Mouse (Mus musculus) macrophage (primary cell): Measurements from ENCODE around the gene Asb12. TPM values are rescaled to one million over a fixed set of nuclear protein-coding genes. Genes with fewer than 3 reads are reported as not detected.
"Not testable (repeated sequence)": the region's sequence is repeated elsewhere in the genome, so short reads cannot be mapped to it uniquely, and the experiment has no call there.

ENCODE experiments used
- H3K27ac ChIP-seq: fragments of 350-480 bp; formaldehyde crosslinking; 2 replicates; pipeline ENCODE4 v1.9.0; 2021
- H3K36me3 ChIP-seq: fragments of 350-480 bp; formaldehyde crosslinking; 2 replicates; pipeline ENCODE4 v1.9.0; 2021; ENCODE audit errors: inconsistent target
- H3K4me3 ChIP-seq: fragments of 350-480 bp; formaldehyde crosslinking; 2 replicates; pipeline ENCODE4 v1.9.0; 2021; ENCODE audit errors: inconsistent target
- H3K79me2 ChIP-seq: fragments of 350-480 bp; formaldehyde crosslinking; 2 replicates; pipeline ENCODE4 v1.9.0; 2021; ENCODE audit errors: inconsistent target
- WGBS: methylation state at CpG from one replicate; pipeline ENCODE4 v1.1.7; 2026; ENCODE audit warnings: inconsistent platforms; ENCODE audit not compliant: missing documents; 5-methylcytosine and 5-hydroxymethylcytosine counted together
- polyA plus RNA-seq: library from polyadenylated mRNA; stranded (reverse); fragments of 250-400 nt; gene quantifications from 3 replicates; pipeline ENCODE4 v1.2.4, GENCODE M21; 2018; ENCODE audit warnings: inconsistent platforms
- total RNA-seq, 78 experiments: library from RNA; depleted of rRNA; stranded (reverse); fragments of 250-400 nt; gene quantifications; 1 replicate in 9 of 78; 2 replicates in 24 of 78; 3 replicates in 43 of 78; 4 replicates in 2 of 78; pipeline ENCODE4 v1.2.4; 2018; ENCODE audit warnings: inconsistent platforms in 56 of 78

Gene Asb12
- total RNA-seq (2018; cell fraction: chromatin; rRNA removed), result not detected
- not detected for total RNA-seq (2018; cell fraction: cytosol; rRNA removed)
- total RNA-seq (2018; cell fraction: nucleus; rRNA removed), result not detected
- not detected in 3 replicates for polyA plus RNA-seq

GRCm38 (mm10) chrX:95557887-95558286 is at the start of gene Asb12, which contains the start of gene Pfn5:
Asb12 (minus strand) TSS chrX:95557987.
Pfn5 (plus strand) TSS chrX:95558104.
- Histone ChIP-seq H3K4me3 (no peak within 1 kb of the TSS), H3K79me2 (no peaks in the 10 kb centered on the region), H3K36me3 (no peaks in the 10 kb centered on the region), H3K27ac (no peak within 1 kb of the TSS)
- 84% methylated on average over 2 of the region's 2 CpGs for WGBS

- Histone ChIP-seq H3K36me3 (no peaks in the 10 kb centered on the region), H3K4me3 (no peak overlapping the region), H3K79me2 (no peaks in the 10 kb centered on the region), H3K27ac (no peak overlapping the region)
- WGBS, result 91% methylated on average over 5 of the region's 5 CpGs
Observed at GRCm38 (mm10) chrX:95600609-95601008, 42.8 kb upstream of the Asb12 start.

DNA sequence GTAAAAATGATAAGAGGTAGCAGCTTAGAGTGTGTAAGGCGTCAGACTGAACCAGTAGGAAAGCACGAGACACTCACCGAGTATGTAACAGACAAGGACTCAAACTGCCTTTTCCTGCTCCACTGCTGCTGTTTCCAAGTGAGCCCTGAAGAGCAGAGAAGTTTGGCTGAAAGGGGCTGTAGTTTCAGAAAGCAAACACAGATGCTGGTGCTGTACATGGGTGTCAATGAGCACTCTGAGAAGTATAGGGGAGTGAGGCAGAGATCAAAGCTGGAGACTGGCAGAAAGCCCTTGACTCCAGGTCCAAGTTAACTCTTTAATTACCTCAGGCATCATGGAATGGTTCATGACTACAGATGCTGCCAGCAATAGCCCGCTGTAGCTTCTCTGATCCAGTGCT is 3.5 kb downstream of the Asb12 start:
- no peaks in the 10 kb centered on the region for H3K36me3 ChIP-seq
- no peak overlapping the region for H3K27ac ChIP-seq
- no peak overlapping the region for H3K4me3 ChIP-seq
- H3K79me2 ChIP-seq, result no peaks in the 10 kb centered on the region
- WGBS, result 94% methylated on average over 4 of the region's 4 CpGs

DNA sequence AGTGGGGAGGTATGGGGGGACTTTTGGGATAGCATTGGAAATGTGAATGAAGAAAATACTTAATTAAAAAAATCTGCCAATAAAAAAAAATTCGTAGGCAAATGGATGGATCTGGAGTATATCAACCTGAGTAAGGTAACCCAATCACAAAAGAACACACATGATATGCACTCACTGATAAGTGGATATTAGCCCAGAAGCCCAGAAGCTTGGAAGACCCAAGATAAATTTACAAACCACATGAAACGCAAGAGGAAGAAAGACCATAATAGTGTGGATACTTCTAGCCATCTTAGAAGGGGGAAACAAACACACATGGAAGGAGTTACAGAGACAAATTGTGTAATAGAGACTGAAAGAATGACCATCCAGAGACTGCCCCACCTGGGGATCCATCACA is 22.3 kb downstream of the Asb12 start:
- not testable (repeated sequence) for H3K4me3 ChIP-seq, H3K27ac ChIP-seq, H3K36me3 ChIP-seq, H3K79me2 ChIP-seq
- 100% methylated on average over 2 of the region's 2 CpGs for WGBS

DNA sequence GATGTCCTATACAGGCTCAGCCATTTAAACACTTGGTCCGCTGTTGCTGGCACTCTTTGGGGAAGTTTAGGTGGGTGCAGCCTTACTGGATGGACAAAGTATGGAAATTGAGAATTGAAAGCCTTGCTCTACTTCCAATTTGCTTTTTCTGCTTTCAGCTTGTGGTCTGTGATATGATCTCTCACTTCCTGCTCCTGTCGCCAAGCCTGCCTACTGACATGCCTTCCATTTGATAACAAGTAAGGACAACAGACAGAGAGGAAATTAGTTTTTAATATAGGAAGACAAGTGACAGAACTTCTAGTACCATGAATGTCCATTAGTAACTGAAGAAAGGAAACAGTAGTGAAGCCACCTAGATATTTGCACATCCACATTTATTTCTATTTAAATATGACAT is 32.6 kb downstream of the Asb12 start:
- Histone ChIP-seq H3K79me2 (no peaks in the 10 kb centered on the region), H3K36me3 (no peaks in the 10 kb centered on the region), H3K4me3 (no peak overlapping the region), H3K27ac (no peak overlapping the region)
- 28% methylated on average over 2 of the region's 2 CpGs for WGBS

DNA sequence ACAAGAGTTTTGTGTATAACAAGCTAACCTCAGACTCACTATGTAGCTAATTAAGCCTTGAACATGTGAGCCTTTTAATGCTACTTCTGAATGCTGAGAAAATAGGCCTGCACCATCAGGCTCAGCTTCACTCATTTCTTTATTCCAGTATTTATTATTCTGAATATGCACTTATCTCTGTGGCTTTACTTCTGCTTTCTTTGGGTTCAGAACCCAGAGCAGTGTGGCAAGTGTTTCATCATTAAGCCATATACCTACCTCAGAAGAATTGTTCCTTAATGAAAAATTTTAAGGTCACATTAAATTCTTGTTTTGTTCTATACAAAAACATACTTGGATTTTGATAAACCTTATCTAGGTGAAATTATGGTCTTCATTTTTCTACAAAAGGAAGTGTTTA is 33.9 kb downstream of the Asb12 start:
- Histone ChIP-seq H3K27ac (no peak overlapping the region), H3K36me3 (no peaks in the 10 kb centered on the region), H3K4me3 (no peak overlapping the region), H3K79me2 (no peaks in the 10 kb centered on the region)

DNA sequence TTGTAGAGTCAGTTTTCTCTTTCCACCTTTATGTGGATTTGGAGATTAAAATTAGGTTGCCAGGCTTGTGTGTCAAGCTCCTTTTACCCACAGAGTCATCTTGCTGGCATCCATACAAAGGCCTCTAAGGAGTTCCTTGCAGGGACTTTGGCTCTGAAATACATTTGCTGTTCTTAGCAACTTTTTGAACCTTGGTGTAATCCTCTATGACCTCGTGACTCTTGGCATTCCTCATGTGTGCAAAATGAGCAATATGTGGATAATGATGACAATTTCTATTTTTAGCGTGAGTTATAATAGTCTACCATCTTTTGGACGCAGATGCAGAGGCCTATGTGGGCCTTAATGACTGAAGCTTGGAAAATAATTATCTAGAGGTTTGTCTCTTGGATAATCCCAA is 100.6 kb downstream of the Asb12 start:
- H3K27ac ChIP-seq, result no peak overlapping the region
- H3K36me3 ChIP-seq, result no peaks in the 10 kb centered on the region
- H3K79me2 ChIP-seq, result no peaks in the 10 kb centered on the region
- WGBS, result 84% methylated on average over 3 of the region's 3 CpGs
- H3K4me3 ChIP-seq, result no peak overlapping the region

DNA sequence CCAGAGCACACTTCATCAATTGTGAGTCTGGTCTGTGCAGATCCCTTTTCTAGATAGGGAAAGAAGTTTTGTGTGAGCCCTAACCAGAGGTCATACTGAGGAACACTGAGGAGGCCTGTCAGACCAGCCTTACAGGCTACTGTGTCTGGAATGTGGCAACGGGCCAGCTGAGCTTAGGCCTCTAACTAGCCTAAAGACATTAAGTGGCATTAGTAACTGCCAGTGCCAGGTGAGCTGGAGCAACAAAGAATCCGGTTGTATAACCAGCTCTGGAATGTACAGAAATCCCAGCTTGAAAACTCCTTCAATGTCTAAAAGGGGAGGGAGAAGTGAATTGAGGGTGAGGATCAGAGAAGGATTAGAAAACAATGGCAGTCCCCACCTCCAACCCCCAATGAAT is 111.9 kb downstream of the Asb12 start:
- Histone ChIP-seq H3K4me3 (no peak overlapping the region), H3K27ac (no peak overlapping the region), H3K79me2 (no peaks in the 10 kb centered on the region; the same call in 1 of the 2 replicates), H3K36me3 (no peaks in the 10 kb centered on the region)
- WGBS, result 76% methylated on average over 2 of the region's 2 CpGs

DNA sequence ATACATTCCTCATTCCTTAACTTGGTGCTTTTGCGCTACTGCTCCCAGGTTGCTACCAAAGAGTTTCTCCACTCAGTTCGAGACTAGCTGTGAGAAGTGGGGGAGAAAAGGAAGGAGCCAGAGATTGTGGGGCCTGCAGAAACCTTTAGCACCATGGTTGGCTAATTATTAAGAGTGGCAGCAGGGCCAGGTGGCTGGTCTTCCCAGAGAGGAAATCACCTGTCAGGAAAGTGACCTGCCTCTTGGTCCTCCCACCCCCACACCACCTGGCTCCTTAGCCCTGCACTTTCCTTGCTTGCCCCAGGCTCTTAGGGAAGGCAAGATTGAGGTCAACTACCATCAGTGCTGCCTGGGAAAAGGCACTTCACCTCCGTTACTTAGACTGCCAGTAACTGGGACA is 112.6 kb downstream of the Asb12 start:
- Histone ChIP-seq H3K27ac (0 out of 2 replicates have a peak overlapping the region, but pooled peaks have one; percentile 38), H3K79me2 (no peaks in the 10 kb centered on the region; the same call in 1 of the 2 replicates), H3K4me3 (peak overlapping the region; percentile 65), H3K36me3 (no peaks in the 10 kb centered on the region)
- WGBS, result 53% methylated on average over 3 of the region's 3 CpGs

DNA sequence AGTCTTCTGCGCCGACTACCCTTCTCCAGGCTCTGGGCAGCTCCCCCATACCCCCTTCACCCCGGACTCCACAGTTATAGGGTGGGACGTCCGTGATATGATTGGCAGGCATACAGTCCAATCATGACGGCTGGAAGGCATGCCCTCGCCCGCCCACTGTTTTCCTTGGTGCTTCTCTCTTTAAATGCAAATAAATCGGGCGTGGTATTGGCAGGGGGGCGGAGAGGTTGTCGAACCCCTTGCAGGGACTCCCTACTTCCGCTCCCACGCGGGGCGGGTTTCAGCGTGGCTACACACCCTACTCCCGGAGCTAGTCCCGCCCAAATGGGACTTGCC is 113.0 kb downstream of the Asb12 start, which contains the start of gene Amer1:
Gene Amer1, minus strand, starts transcription at position 97 of the 336 bp plus-strand sequence.
- WGBS, result 19% methylated on average over 19 of the region's 19 CpGs
- Histone ChIP-seq H3K4me3 (peak within 1 kb of the TSS; percentile 65), H3K27ac (peak within 1 kb of the TSS; percentile 38), H3K36me3 (no peaks in the 10 kb centered on the region), H3K79me2 (no peaks in the 10 kb centered on the region; the same call in 1 of the 2 replicates)

- H3K27ac ChIP-seq, result peak overlapping the region; percentile 38
- peak overlapping the region; percentile 65 for H3K4me3 ChIP-seq
- H3K36me3 ChIP-seq, result no peaks in the 10 kb centered on the region
- no peaks in the 10 kb centered on the region; the same call in 1 of the 2 replicates for H3K79me2 ChIP-seq
- 31% methylated on average over 37 of the region's 42 CpGs for WGBS
Observed at GRCm38 (mm10) chrX:95443898-95444775, 113.7 kb downstream of the Asb12 start.

GRCm38 (mm10) chrX:95443390-95443789 is 114.4 kb downstream of the Asb12 start:
- no peaks in the 10 kb centered on the region for H3K36me3 ChIP-seq
- 74% methylated on average over 10 of the region's 12 CpGs for WGBS
- H3K27ac ChIP-seq, result no peak overlapping the region
- peak overlapping the region; percentile 65; the same call in 1 of the 2 replicates for H3K4me3 ChIP-seq
- H3K79me2 ChIP-seq, result no peaks in the 10 kb centered on the region; the same call in 1 of the 2 replicates

DNA sequence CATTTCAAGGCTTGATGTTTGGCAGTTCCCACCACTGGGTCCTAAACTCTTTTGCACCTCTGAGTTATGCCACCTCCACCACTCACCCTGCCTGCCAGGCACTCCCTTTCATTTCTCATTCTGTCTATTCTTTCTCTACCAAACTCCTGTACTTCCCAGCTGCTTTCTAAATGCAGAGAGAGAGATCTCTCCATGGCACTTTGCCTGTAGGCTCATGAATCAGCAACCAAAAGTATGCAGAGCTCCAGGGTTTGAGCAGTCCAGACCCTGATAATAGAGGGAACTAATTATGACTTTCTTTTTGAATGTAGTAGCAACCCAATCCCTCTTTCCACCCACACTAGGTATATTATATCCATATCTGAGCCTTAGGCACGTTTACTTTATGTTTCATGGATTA is 115.5 kb downstream of the Asb12 start:
- 83% methylated on average over 1 of the region's 1 CpGs for whole genome bisulfite sequencing
- Histone ChIP-seq H3K36me3 (no peaks in the 10 kb centered on the region), H3K4me3 (no peak overlapping the region), H3K27ac (no peak overlapping the region), H3K79me2 (no peaks in the 10 kb centered on the region; the same call in 1 of the 2 replicates)

- H3K27ac ChIP-seq, result no peak overlapping the region
- no peak overlapping the region for H3K4me3 ChIP-seq
- no peaks in the 10 kb centered on the region; the same call in 1 of the 2 replicates for H3K79me2 ChIP-seq
- no peaks in the 10 kb centered on the region for H3K36me3 ChIP-seq
Observed at GRCm38 (mm10) chrX:95441290-95441689, 116.5 kb downstream of the Asb12 start.

GRCm38 (mm10) chrX:95438491-95438890 is 119.3 kb downstream of the Asb12 start:
- no peak overlapping the region for H3K27ac ChIP-seq
- WGBS, result 84% methylated on average over 4 of the region's 4 CpGs

More at GRCm38 (mm10) chrX:95438491-95438890, 119.3 kb downstream of the Asb12 start:
- H3K79me2 ChIP-seq, result no peaks in the 10 kb centered on the region; the same call in 1 of the 2 replicates
- no peak overlapping the region for H3K4me3 ChIP-seq
- H3K36me3 ChIP-seq, result no peaks in the 10 kb centered on the region
